Mouse (Mus musculus) liver, postnatal 0 days (tissue): ENCODE measurements around the gene Tk1.

Experiments
- CTCF ChIP-seq: sonication (generic); IDR thresholded peaks from 2 replicates; pipeline ENCODE4 v1.5.1; 2016; ENCODE audit warnings: antibody characterized with exemption, low read depth
- EP300 ChIP-seq: IDR thresholded peaks from 2 replicates; pipeline ENCODE4 v1.6.1; 2016; ENCODE audit warnings: antibody characterized with exemption, low read depth, mild to moderate bottlenecking

DNA sequence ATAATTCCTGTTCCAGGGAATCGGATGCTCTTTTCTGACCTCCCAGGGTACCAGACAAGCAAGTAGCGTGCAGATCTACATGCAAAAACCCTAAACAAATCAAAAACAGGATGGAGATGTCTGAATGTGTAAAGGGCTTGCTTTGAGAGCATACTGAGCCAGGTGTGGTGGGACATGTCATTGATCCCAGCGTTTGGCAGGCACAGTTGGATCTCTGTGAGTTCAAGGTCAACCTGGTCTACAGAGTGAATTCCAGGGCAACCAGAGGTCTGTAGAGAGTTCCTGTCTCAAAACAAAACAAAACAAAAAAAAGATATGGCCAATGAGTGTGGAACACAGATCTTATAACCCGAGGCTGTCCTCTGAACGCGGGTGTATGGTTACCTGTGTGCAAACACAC is 2.5 kb downstream of the Tk1 start:
- TF ChIP-seq CTCF (no peak), EP300 (no peak)
